Mouse (Mus musculus) lung, postnatal 0 days (tissue): ENCODE results near the gene Pir.

Experiments
- CTCF ChIP-seq: IDR thresholded peaks from 2 replicates; pipeline ENCODE4 v1.5.1; 2016; ENCODE audit warnings: antibody characterized with exemption, mild to moderate bottlenecking
- EP300 ChIP-seq: IDR thresholded peaks from 2 replicates; pipeline ENCODE4 v1.6.1; 2016; ENCODE audit warnings: antibody characterized with exemption, mild to moderate bottlenecking, control low read depth

GRCm38 (mm10) chrX:164264861-164265260 is 4.3 kb upstream of the Pir start:
- TF ChIP-seq EP300 (no peak), CTCF (no peak)
